Comparison of ENCODE assay signal across 7 mouse cellular contexts in the genomic region with DNA sequence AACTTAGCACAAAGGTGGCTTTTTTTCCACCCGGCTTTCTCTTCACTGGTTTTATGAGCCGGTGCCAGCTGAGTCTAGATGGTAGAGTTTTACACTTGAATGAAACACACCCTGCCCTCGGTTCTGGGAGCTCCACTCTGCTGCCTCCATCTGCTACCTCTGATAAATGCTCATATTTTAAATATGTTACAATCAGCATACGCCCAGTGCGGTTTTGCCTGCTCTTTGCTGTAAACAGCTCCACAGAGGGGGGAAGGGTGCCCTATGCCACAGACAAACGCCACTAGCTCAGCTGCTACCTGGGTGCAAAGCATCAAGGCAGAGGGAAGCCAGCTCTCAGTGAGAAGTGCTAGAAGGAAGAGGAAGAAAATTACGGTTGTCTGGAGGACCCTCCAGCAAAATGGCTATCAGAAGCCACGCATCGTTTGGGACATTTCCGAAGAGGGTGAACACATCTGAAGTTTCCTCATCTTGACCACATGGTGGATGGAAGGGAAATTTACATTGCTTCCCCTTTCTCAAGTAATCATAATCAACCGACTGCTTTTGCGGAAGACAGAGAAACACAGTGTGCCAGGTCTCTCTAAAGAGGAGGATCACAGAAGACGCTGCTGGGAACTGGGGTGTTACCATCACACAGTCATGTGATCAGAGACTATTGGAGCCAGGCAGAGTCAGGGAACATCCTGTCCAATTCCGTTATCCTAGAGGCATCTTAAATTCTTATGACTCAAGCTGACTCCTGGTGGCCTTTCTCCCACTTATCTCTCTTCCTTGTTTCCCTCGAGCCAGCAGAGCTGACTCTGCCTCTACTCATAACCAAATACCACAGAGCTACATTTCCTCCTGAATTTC. TPM values are rescaled to one million over a fixed set of nuclear protein-coding genes. Genes with fewer than 3 reads are reported as not detected.
DNase-seq lines count a peak whose midpoint lies in the region; ATAC-seq and TF ChIP-seq lines count a peak whose summit lies in the region.

No protein-coding gene starts in this region.

- peak; percentile 85 for ATAC-seq in CD4-positive, CD25-positive, alpha-beta regulatory T cell, adult 4 months
- ATAC-seq in heart, postnatal 0 days (ENCODE audit: insufficient read depth, low read depth), result no peak
- peak; percentile 90 for ATAC-seq in monocyte, adult 5-6 weeks (replicated peaks; ENCODE audit: insufficient number of reproducible peaks, low FRiP score, low TSS enrichment, poor library complexity, severe bottlenecking)

- TF ChIP-seq EP300 in heart, postnatal 0 days (IDR thresholded peaks at IDR 0.05; ENCODE audit: low read depth), result no peak

- 51% methylated on average over 15 of the region's 15 CpGs for WGBS in heart, postnatal 0 days

- H3K9me3 ChIP-seq in heart, postnatal 0 days (replicated peaks; ENCODE audit: control insufficient read depth, low read length), result no peaks in the 10 kb centered on the region

- peak; percentile 83 for DNase-seq in B cell, adult 2 months
- DNase-seq in cerebellum, adult 8-10 months, result peak; percentile 55
- DNase-seq in heart, postnatal 0 days (ENCODE audit: low spot score), result no peak
- peak; percentile 14 to 29 for DNase-seq in layer of hippocampus, postnatal 36 days
- DNase-seq in thymus, postnatal 25 days, result peak; percentile 89

- H3K36me3 ChIP-seq in heart, postnatal 0 days (replicated peaks; ENCODE audit: control insufficient read depth, insufficient read depth, low read length), result no peaks in the 10 kb centered on the region

- no peak for TF ChIP-seq CTCF in heart, postnatal 0 days (IDR thresholded peaks at IDR 0.05; ENCODE audit: low read depth)

- H3K4me1 ChIP-seq in heart, postnatal 0 days (ENCODE audit: control insufficient read depth, insufficient read depth), result no peaks in the 10 kb centered on the region

- H3K4me2 ChIP-seq in heart, postnatal 0 days (ENCODE audit: low read depth, low read length), result peak overlapping the region; percentile 11; the same call in 1 of the 2 replicates

- H3K4me3 ChIP-seq in heart, postnatal 0 days (ENCODE audit: low read depth, low read length), result no peak overlapping the region

- H3K9ac ChIP-seq in heart, postnatal 0 days (replicated peaks; ENCODE audit: low read depth, low read length), result no peak overlapping the region

- H3K27ac ChIP-seq in heart, postnatal 0 days (ENCODE audit: low read depth), result peak overlapping the region; percentile 47; the same call in 1 of the 2 replicates

- H3K27me3 ChIP-seq in heart, postnatal 0 days (ENCODE audit: control insufficient read depth, insufficient read depth, low read length), result no peaks in the 10 kb centered on the region

RNA-seq across cellular contexts. Expression of a gene that starts 39.6 kb away (rescaled TPM):
- polyA plus RNA-seq in CD4-positive, CD25-positive, alpha-beta regulatory T cell, adult 4 months (2017; shearing (Covaris generic)), result 100 to 1,000 TPM; 184 to 254 TPM
- total RNA-seq in heart, postnatal 0 days (2014; rRNA removed; ENCODE audit: low replicate concordance), result 32.9 and 50.7 TPM in 2 replicates
- 77.8 and 82.0 TPM in 2 replicates for polyA plus RNA-seq in heart, postnatal 0 days (2015; fragmentation: Nextera tagmentation; extraction: Ambion mirVana)
- 100 to 1,000 TPM; 223 to 229 TPM for total RNA-seq in layer of hippocampus, postnatal 36 days (2021)
- 293 to 337 TPM (median 305 TPM) in 3 replicates for total RNA-seq in monocyte, adult 5-6 weeks (2017)
